Mouse (Mus musculus) gastrocnemius, postnatal 14 days (tissue): ENCODE results near the gene Rhoq. TPM values are rescaled to one million over a fixed set of nuclear protein-coding genes. Genes with fewer than 3 reads are reported as not detected.

Experiments used
- total RNA-seq, 2 experiments: library from RNA; stranded (reverse); gene quantifications; 2 replicates each; pipeline ENCODE4 v1.2.3; 2021

Gene Rhoq
- total RNA-seq, 2 experiments from 2014 or later: 164 to 165 TPM

Other genes starting within 250 kb of the Rhoq start
- gene Epas1, start 209.4 kb upstream of the Rhoq start, total RNA-seq: 100 to 1,000 TPM in 1 of 2 experiments, 10 to 100 TPM in 1; 91.8 to 114 TPM
- not detected for gene Tmem247, start 45.7 kb upstream of the Rhoq start, total RNA-seq
- not detected for gene Atp6v1e2, start 15.2 kb upstream of the Rhoq start, total RNA-seq
- gene Pigf, start 62.3 kb downstream of the Rhoq start, total RNA-seq: 1 to 10 TPM; 2.1 to 2.9 TPM
- 10 to 100 TPM; 27.1 to 31.1 TPM for gene Cript, start 62.5 kb downstream of the Rhoq start, total RNA-seq
- gene Socs5, start 144.6 kb downstream of the Rhoq start, total RNA-seq: 10 to 100 TPM; 11.3 to 14.0 TPM